Mouse (Mus musculus) urinary bladder, postnatal 0 days (tissue): ENCODE data around the gene Hace1. TPM values are rescaled to one million over a fixed set of nuclear protein-coding genes. Genes with fewer than 3 reads are reported as not detected.

Source experiments
- microRNA-seq: library from miRNA; unstranded; fragments of <30 nt; microRNA quantifications from one replicate; pipeline ENCODE4, GENCODE M21; 2016
- polyA plus RNA-seq: library from polyadenylated mRNA; unstranded; fragments of >200 nt; fragmentation: Nextera tagmentation; extraction: Ambion mirVana; gene quantifications from 2 replicates; pipeline ENCODE4 v1.2.1, GENCODE M21; 2015

Hace1 gene
- 7.5 and 9.3 TPM in 2 replicates for polyA plus RNA-seq

DNA sequence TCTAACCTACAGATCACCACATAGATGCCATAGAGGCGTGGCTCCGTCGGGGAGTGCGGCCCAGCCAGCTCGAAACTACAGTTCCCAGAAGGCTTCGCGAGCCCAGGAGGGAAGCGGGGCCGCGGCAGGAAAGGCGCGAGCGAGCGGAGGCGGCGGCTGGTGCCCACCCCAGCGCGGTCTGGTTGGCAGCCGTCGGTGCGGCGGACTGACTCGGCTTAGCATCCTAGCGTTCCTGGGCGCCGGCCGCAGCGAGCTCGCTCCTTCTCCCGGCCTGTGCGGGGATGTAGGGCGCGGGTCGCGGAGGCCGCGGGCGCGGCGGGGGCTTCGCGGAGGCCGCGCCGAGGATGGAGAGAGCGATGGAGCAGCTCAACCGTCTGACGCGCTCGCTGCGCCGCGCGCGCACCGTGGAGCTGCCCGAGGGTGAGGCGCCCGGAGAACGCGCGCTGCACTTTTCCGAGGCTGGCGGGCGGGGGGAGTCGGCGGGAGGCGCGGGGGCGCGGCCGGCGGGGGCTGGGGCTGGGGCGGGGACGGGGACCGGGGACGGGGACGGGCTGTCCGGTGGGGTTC is at the start of gene Hace1:
Hace1 (plus strand) TSS at position 99 of the 567 bp plus-strand sequence.

Small RNAs within 50 kb of the gene (microRNA-seq; reads per million reads assigned to microRNA genes)
- not detected for gene Gm27731

Other genes starting within 250 kb of the Hace1 start
- 59.0 and 67.8 TPM in 2 replicates for gene Bves, start 242.1 kb upstream of the Hace1 start, polyA plus RNA-seq
- gene Lin28b, start 91.4 kb upstream of the Hace1 start, polyA plus RNA-seq, result 0.06 and 0.23 TPM in 2 replicates